Mouse (Mus musculus): ENCODE data around the gene 1700113H08Rik. TPM values are rescaled to one million over a fixed set of nuclear protein-coding genes. Genes with fewer than 3 reads are reported as not detected.

The 1700113H08Rik gene
- polyA plus RNA-seq, 1 experiment from 2014 or later: 0.21 TPM

DNA sequence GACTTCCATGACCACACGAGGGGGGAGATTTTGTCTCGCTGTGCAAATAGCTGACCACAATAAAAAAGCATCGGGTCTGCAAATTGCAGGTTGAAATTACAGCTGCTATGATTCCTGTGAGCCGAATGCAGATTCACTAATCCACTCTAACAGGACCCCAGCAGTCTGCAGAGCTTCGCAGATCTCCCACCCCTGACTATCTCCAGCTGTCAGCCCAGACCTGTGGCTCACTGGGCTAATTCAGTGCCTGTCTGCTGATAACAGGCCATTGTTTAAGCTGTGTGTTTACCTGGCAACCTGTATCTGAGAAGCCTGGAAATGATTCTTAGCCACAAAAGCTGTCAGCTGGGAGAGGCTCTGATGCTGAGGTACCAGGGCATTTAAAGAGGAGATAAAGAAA is 20.8 kb upstream of the 1700113H08Rik start:
- Histone ChIP-seq H3K4me1 (replicated peaks) (peaks cover 19% of the 10 kb centered on the region), H3K4me2 (peak overlapping the region; percentile 25; the same call in 1 of the 2 replicates), H3K9me3 (no peaks in the 10 kb centered on the region), H3K27ac (replicated peaks) (no peak overlapping the region), H3K4me3 (no peak overlapping the region), H3K27me3 (no peaks in the 10 kb centered on the region), H3K9ac (no peak overlapping the region), H3K36me3 (no peaks in the 10 kb centered on the region)
- ATAC-seq (ENCODE audit: low FRiP score, low read depth): peak; percentile 43; the same call in 1 of the 2 replicates
- WGBS: 21% methylated on average over 5 of the region's 5 CpGs

DNA sequence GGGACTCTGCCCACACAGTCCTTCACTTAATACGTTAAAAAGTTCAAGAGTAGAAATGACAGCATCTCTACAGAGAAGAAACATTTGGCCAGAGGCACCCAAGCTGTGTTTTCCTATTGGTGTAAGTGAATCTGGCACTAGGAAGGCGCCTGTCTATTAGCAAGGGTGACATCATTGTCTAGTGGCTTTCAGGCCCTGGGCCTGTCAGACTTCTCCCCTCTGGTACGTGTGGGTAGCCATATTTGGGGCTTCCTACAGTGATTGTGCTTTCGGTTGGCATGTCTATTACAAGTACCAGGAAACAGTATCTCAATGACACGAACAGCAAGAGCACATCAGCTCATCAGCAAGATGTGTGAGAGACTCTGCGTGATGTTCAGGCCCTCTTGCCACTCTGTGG is 18.5 kb upstream of the 1700113H08Rik start:
- WGBS: 87% methylated on average over 6 of the region's 6 CpGs

DNA sequence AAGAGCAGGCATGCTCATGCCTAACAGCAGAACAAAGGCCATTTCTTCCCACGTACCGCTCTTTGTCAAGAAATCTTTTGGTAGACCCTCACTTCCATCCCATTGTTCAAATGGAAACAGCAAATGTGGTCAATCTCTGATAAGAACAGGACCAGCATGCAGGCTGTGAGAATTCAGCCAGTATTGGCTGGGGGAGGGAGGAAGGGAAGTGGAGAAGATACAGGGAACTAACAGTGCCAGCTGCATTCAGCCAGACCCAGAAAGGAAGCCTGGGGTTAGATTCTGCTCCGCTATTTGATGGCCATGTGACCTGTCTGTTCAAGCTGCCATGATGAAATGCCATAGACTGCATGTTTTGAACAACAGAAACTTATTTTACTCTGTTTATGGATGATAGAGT is 18.0 kb upstream of the 1700113H08Rik start:
- Histone ChIP-seq H3K4me1 (replicated peaks) (peaks cover 19% of the 10 kb centered on the region), H3K27me3 (no peaks in the 10 kb centered on the region), H3K27ac (replicated peaks) (no peak overlapping the region), H3K36me3 (no peaks in the 10 kb centered on the region), H3K9me3 (no peaks in the 10 kb centered on the region), H3K9ac (no peak overlapping the region), H3K4me2 (no peak overlapping the region), H3K4me3 (no peak overlapping the region)
- 87% methylated on average over 3 of the region's 3 CpGs for WGBS
- ATAC-seq (ENCODE audit: low FRiP score, low read depth): no peak

More for the DNA sequence above, 18.5 kb upstream of the 1700113H08Rik start:
- no peaks in the 10 kb centered on the region for H3K9me3 ChIP-seq
- no peak for ATAC-seq (ENCODE audit: low FRiP score, low read depth)
- H3K27me3 ChIP-seq: no peaks in the 10 kb centered on the region
- H3K4me2 ChIP-seq: no peak overlapping the region
- no peak overlapping the region for H3K27ac ChIP-seq (replicated peaks)
- H3K9ac ChIP-seq: no peak overlapping the region
- peaks cover 19% of the 10 kb centered on the region for H3K4me1 ChIP-seq (replicated peaks)
- H3K4me3 ChIP-seq: no peak overlapping the region
- no peaks in the 10 kb centered on the region for H3K36me3 ChIP-seq

DNA sequence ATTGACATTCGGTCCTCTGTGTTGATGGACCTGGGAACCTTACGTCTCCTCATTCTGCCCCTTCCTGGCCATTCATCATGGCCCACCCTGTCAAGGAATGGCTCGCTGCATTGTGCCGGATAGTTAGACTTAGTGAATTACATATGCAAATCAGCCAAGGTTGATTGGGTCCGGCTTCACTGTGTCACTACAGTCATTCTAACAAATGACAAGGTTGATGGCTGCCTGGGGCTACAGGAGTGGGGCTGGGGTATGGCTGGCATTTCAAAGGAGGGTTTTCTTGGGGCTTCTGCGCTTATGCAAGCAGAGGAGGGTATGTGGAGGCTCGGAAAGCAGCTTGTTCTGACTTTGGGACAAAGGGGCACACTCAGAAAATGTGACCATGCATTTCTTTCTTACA is 16.6 kb upstream of the 1700113H08Rik start:
- Histone ChIP-seq H3K27me3 (no peaks in the 10 kb centered on the region), H3K36me3 (no peaks in the 10 kb centered on the region), H3K9ac (no peak overlapping the region), H3K27ac (replicated peaks) (no peak overlapping the region), H3K4me2 (no peak overlapping the region), H3K9me3 (no peaks in the 10 kb centered on the region), H3K4me1 (replicated peaks) (peaks cover 12% of the 10 kb centered on the region), H3K4me3 (no peak overlapping the region)
- no peak for ATAC-seq (ENCODE audit: low FRiP score, low read depth)
- 44% methylated on average over 7 of the region's 7 CpGs for WGBS

GRCm38 (mm10) chr10:87045273-87045672 is 12.6 kb upstream of the 1700113H08Rik start:
- no peak for ATAC-seq (ENCODE audit: low FRiP score, low read depth)
- Histone ChIP-seq H3K4me1 (replicated peaks) (no peaks in the 10 kb centered on the region), H3K9ac (no peak overlapping the region), H3K4me2 (no peak overlapping the region), H3K4me3 (no peak overlapping the region), H3K27ac (replicated peaks) (no peak overlapping the region), H3K27me3 (no peaks in the 10 kb centered on the region), H3K36me3 (no peaks in the 10 kb centered on the region), H3K9me3 (no peaks in the 10 kb centered on the region)
- WGBS: 76% methylated on average over 3 of the region's 3 CpGs

GRCm38 (mm10) chr10:87046469-87046868 is 11.4 kb upstream of the 1700113H08Rik start:
- no peak overlapping the region for H3K4me2 ChIP-seq
- no peak for ATAC-seq (ENCODE audit: low FRiP score, low read depth)
- no peak overlapping the region for H3K9ac ChIP-seq
- no peak overlapping the region for H3K27ac ChIP-seq (replicated peaks)
- H3K9me3 ChIP-seq: no peaks in the 10 kb centered on the region
- no peaks in the 10 kb centered on the region for H3K4me1 ChIP-seq (replicated peaks)
- H3K36me3 ChIP-seq: no peaks in the 10 kb centered on the region
- 8% methylated on average over 6 of the region's 6 CpGs for WGBS
- no peaks in the 10 kb centered on the region for H3K27me3 ChIP-seq
- H3K4me3 ChIP-seq: no peak overlapping the region

GRCm38 (mm10) chr10:87046931-87047468 is 10.8 kb upstream of the 1700113H08Rik start:
- Histone ChIP-seq H3K4me2 (no peak overlapping the region), H3K9me3 (no peaks in the 10 kb centered on the region), H3K36me3 (no peaks in the 10 kb centered on the region), H3K27ac (replicated peaks) (no peak overlapping the region), H3K4me1 (replicated peaks) (no peaks in the 10 kb centered on the region), H3K27me3 (no peaks in the 10 kb centered on the region), H3K9ac (no peak overlapping the region), H3K4me3 (no peak overlapping the region)
- ATAC-seq (ENCODE audit: low FRiP score, low read depth): no peak
- WGBS: 87% methylated on average over 10 of the region's 10 CpGs

DNA sequence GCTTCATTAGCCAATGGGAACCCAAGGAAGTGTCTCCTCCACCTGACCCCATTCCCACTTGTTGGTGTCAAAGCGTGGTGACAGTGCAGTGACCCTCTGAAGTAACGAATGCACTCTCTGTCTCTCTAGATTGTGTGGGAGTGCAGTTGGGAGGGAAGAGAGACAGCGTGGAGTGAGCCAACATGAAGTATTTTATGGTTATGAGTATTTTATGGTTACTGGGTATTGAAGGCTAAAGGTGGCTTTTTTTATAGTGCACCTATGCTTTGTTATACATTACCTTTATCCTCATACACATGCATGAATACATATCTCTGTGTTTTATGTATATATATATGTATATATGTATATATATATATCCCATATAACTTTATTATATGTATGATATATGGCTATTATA is 8.7 kb upstream of the 1700113H08Rik start:
- no peaks in the 10 kb centered on the region for H3K4me1 ChIP-seq (replicated peaks)
- ATAC-seq (ENCODE audit: low FRiP score, low read depth): no peak
- H3K36me3 ChIP-seq: no peaks in the 10 kb centered on the region
- no peaks in the 10 kb centered on the region for H3K9me3 ChIP-seq
- no peak overlapping the region for H3K4me2 ChIP-seq
- no peak overlapping the region for H3K9ac ChIP-seq
- H3K4me3 ChIP-seq: no peak overlapping the region
- WGBS: 80% methylated on average over 3 of the region's 3 CpGs
- no peak overlapping the region for H3K27ac ChIP-seq (replicated peaks)
- no peaks in the 10 kb centered on the region for H3K27me3 ChIP-seq

DNA sequence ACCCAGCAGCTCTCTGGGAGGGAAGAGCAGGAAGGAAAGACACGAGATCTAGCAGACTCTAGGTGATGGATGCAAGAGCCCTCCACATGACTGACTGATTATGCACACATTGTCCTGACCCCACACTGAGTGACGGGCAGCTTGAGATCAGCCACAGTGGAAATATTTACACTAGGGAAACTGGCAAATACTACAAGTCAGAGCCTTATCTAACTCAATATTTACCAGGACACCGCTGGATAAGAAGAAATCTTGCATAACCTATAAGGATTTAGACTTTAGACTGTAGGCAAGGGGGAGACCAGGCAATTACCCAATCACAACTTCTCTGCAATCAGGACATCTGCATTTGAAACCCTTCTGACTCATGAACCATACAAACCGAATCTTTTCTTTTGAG is 6.1 kb upstream of the 1700113H08Rik start:
- Histone ChIP-seq H3K4me3 (no peak overlapping the region), H3K4me2 (no peak overlapping the region), H3K36me3 (no peaks in the 10 kb centered on the region), H3K27ac (replicated peaks) (no peak overlapping the region), H3K27me3 (0 out of 2 replicates have a peak, but pooled peaks cover 4% of the 10 kb centered on the region), H3K9me3 (no peaks in the 10 kb centered on the region), H3K4me1 (replicated peaks) (no peaks in the 10 kb centered on the region), H3K9ac (no peak overlapping the region)
- WGBS: 64% methylated on average over 4 of the region's 4 CpGs
- no peak for ATAC-seq (ENCODE audit: low FRiP score, low read depth)

GRCm38 (mm10) chr10:87058251-87058925 is 543 bp downstream of the 1700113H08Rik start:
- peaks cover 16% of the 10 kb centered on the region for H3K4me1 ChIP-seq (replicated peaks)
- peak; percentile 96 for ATAC-seq (ENCODE audit: low FRiP score, low read depth)
- H3K4me3 ChIP-seq: peak overlapping the region; percentile 52
- peak overlapping the region; percentile 82 for H3K4me2 ChIP-seq
- 1% methylated on average over 31 of the region's 34 CpGs for WGBS
- peak overlapping the region; percentile 46 for H3K9ac ChIP-seq
- no peaks in the 10 kb centered on the region for H3K36me3 ChIP-seq
- peak overlapping the region; percentile 80 for H3K27ac ChIP-seq (replicated peaks)
- H3K27me3 ChIP-seq: 0 out of 2 replicates have a peak, but pooled peaks cover 4% of the 10 kb centered on the region
- no peaks in the 10 kb centered on the region for H3K9me3 ChIP-seq

DNA sequence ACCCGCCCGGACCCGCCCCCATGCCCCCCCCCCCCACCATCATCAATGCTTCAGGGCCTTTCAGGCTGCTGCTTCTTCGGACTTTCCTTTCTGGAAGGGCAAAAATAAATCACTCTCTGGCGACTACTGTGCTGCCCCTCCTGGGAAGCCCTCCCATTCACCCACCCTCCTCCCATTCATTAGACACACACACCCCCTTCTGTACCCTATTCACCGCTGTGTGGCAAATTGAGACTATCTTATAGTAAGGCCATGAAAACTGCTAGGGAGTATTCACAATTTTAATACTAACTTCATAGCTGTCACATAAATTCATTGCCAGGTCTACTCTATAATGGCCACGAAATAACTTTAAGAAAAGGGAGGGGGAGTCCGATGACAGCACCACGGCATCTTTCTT is 1.1 kb downstream of the 1700113H08Rik start:
- Histone ChIP-seq H3K4me2 (peak overlapping the region; percentile 82), H3K27me3 (0 out of 2 replicates have a peak, but pooled peaks cover 4% of the 10 kb centered on the region), H3K9ac (peak overlapping the region; percentile 46; the same call in 1 of the 2 replicates), H3K4me1 (replicated peaks) (peaks cover 16% of the 10 kb centered on the region), H3K36me3 (no peaks in the 10 kb centered on the region), H3K9me3 (no peaks in the 10 kb centered on the region), H3K4me3 (peak overlapping the region; percentile 52), H3K27ac (replicated peaks) (peak overlapping the region; percentile 80; the same call in 1 of the 2 replicates)
- peak; percentile 35; the same call in 1 of the 2 replicates for ATAC-seq (ENCODE audit: low FRiP score, low read depth)
- WGBS: 6% methylated on average over 8 of the region's 9 CpGs

- H3K4me1 ChIP-seq (replicated peaks): peaks cover 16% of the 10 kb centered on the region
- 0 out of 2 replicates have a peak, but pooled peaks cover 4% of the 10 kb centered on the region for H3K27me3 ChIP-seq
- no peak overlapping the region for H3K9ac ChIP-seq
- 23% methylated on average over 6 of the region's 6 CpGs for WGBS
- no peak overlapping the region for H3K4me3 ChIP-seq
- no peaks in the 10 kb centered on the region for H3K36me3 ChIP-seq
- no peaks in the 10 kb centered on the region for H3K9me3 ChIP-seq
- no peak for ATAC-seq (ENCODE audit: low FRiP score, low read depth)
- H3K4me2 ChIP-seq: peak overlapping the region; percentile 82; the same call in 1 of the 2 replicates
- H3K27ac ChIP-seq (replicated peaks): no peak overlapping the region
Observed at GRCm38 (mm10) chr10:87059447-87059846, 1.6 kb downstream of the 1700113H08Rik start.
